Mouse (Mus musculus): ENCODE measurements around the gene Ggta1. TPM values are rescaled to one million over a fixed set of nuclear protein-coding genes. Genes with fewer than 3 reads are reported as not detected.

Ggta1 gene
- polyA plus RNA-seq, 1 experiment = 4.9 TPM

DNA sequence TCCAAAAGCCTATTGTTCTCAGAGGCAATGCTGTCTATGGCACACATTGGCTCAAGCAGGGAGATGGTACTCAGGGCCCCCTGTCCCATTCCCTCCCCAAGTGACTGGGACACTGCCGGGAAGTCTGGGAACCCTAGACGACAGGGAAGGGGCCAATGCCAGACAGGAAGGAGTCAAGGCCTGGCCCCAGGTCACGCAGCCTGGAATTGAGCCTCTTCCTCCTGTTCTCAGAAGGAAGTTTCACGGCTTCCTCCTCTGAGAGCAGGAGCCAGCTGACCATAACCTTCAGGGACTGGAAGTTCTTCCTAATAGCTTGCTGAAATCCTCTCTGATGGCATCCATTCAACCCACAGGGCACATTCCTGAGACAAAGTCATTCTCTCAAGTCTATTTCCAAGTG lies 29.6 kb downstream of the Ggta1 start:
- TF ChIP-seq TCF3 (IDR thresholded peaks at IDR 0.05; ENCODE audit: insufficient read length, low read depth) (no peak), MAX (IDR thresholded peaks at IDR 0.05; ENCODE audit: low read depth) (no peak), POLR2AphosphoS2 (IDR thresholded peaks at IDR 0.05; ENCODE audit: insufficient read length, low read depth) (no peak), MYOG (IDR thresholded peaks at IDR 0.05; ENCODE audit: control insufficient read depth in 1 of 3, insufficient read depth in 1 of 3, insufficient read length in 2 of 3, low read depth in 2 of 3) (no peak), REST (IDR thresholded peaks at IDR 0.05; ENCODE audit: insufficient read depth, insufficient read length) (no peak), TCF12 (IDR thresholded peaks at IDR 0.05; ENCODE audit: insufficient read depth, poor library complexity, severe bottlenecking) (no peak), MYOD1 (IDR thresholded peaks at IDR 0.05; ENCODE audit: control insufficient read depth in 1 of 3, insufficient read length in 2 of 3, low read depth in 2 of 3) (no peak), POLR2A (IDR thresholded peaks at IDR 0.05; ENCODE audit: insufficient read length, low read depth) (no peak), CEBPB (IDR thresholded peaks at IDR 0.05; ENCODE audit: insufficient read depth, poor library complexity, severe bottlenecking) (no peak), E2F4 (IDR thresholded peaks at IDR 0.05; ENCODE audit: insufficient read depth) (no peak), USF1 (IDR thresholded peaks at IDR 0.05; ENCODE audit: low read depth) (no peak), SRF (IDR thresholded peaks at IDR 0.05; ENCODE audit: control insufficient read depth, insufficient read length, low read depth) (no peak)
- Histone ChIP-seq H3K27me3 (ENCODE audit: control insufficient read depth, insufficient read depth, insufficient read length) (no peaks in the 10 kb centered on the region), H3K4me3 (no peak overlapping the region), H3K36me3 (ENCODE audit: control insufficient read depth, insufficient read depth) (no peaks in the 10 kb centered on the region), H3ac (ENCODE audit: control insufficient read depth, insufficient read length) (no peak overlapping the region), H3K4me2 (ENCODE audit: low read depth) (no peak overlapping the region), H3K79me2 (ENCODE audit: control insufficient read depth, insufficient read depth) (no peaks in the 10 kb centered on the region)

DNA sequence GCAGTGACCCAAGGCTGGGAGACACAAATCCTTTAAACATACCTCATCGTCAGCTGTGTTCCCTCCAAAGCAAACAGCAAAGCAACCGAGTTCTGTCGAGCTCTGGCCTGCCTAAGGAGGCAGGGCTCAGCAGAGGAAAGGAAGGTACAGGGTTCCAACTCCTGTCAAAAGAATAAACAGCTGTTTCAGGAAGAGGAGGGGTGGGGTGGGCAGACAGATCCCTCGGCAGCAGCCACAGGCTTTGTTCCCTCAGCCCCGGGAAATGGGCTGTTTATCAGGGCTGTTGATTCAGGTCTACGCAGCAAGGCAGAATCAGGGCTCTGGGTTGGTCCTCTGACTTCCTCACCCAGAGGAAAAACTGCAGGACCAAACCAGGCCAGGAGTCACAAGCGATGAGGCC lies 30.6 kb downstream of the Ggta1 start:
- no peak overlapping the region for H3K4me2 ChIP-seq (ENCODE audit: low read depth)
- TF ChIP-seq POLR2A (IDR thresholded peaks at IDR 0.05; ENCODE audit: insufficient read length, low read depth) = no peak
- TF ChIP-seq SRF (IDR thresholded peaks at IDR 0.05; ENCODE audit: control insufficient read depth, insufficient read length, low read depth) = no peak
- no peak for TF ChIP-seq TCF12 (IDR thresholded peaks at IDR 0.05; ENCODE audit: insufficient read depth, poor library complexity, severe bottlenecking)
- no peak for TF ChIP-seq USF1 (IDR thresholded peaks at IDR 0.05; ENCODE audit: low read depth)
- no peak for TF ChIP-seq MAX (IDR thresholded peaks at IDR 0.05; ENCODE audit: low read depth)
- no peak for TF ChIP-seq REST (IDR thresholded peaks at IDR 0.05; ENCODE audit: insufficient read depth, insufficient read length)
- no peak for TF ChIP-seq E2F4 (IDR thresholded peaks at IDR 0.05; ENCODE audit: insufficient read depth)
- TF ChIP-seq TCF3 (IDR thresholded peaks at IDR 0.05; ENCODE audit: insufficient read length, low read depth) = no peak
- no peak for TF ChIP-seq MYOD1 (IDR thresholded peaks at IDR 0.05; ENCODE audit: control insufficient read depth in 1 of 3, insufficient read length in 2 of 3, low read depth in 2 of 3)
- TF ChIP-seq CEBPB (IDR thresholded peaks at IDR 0.05; ENCODE audit: insufficient read depth, poor library complexity, severe bottlenecking) = no peak
- no peak for TF ChIP-seq MYOG (IDR thresholded peaks at IDR 0.05; ENCODE audit: control insufficient read depth in 1 of 3, insufficient read depth in 1 of 3, insufficient read length in 2 of 3, low read depth in 2 of 3)
- TF ChIP-seq POLR2AphosphoS2 (IDR thresholded peaks at IDR 0.05; ENCODE audit: insufficient read length, low read depth) = no peak
- no peak overlapping the region for H3ac ChIP-seq (ENCODE audit: control insufficient read depth, insufficient read length)
- no peaks in the 10 kb centered on the region for H3K36me3 ChIP-seq (ENCODE audit: control insufficient read depth, insufficient read depth)
- no peak overlapping the region for H3K4me3 ChIP-seq
- H3K27me3 ChIP-seq (ENCODE audit: control insufficient read depth, insufficient read depth, insufficient read length) = no peaks in the 10 kb centered on the region
- no peaks in the 10 kb centered on the region for H3K79me2 ChIP-seq (ENCODE audit: control insufficient read depth, insufficient read depth)

DNA sequence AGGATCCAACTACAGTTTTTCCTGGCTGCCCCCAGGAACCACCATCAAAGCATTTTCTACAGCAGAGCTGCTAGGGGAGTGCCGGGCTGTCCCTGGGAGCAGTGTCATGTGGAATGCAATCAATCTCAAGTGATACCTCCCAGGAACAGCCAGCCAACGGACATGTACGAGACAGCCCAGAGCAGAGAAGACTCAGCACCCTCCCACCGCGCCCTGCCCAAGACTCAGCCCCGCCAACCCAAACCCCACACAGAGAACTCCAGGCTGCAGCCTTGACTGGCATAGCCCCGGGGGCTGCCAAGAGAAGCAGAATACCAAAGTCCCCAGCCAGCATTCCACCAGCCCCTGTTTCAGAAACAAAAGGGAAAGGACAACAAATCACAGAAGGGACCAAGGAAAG lies 31.0 kb downstream of the Ggta1 start:
- Histone ChIP-seq H3K36me3 (ENCODE audit: control insufficient read depth, insufficient read depth) (no peaks in the 10 kb centered on the region), H3K4me3 (no peak overlapping the region), H3K27me3 (ENCODE audit: control insufficient read depth, insufficient read depth, insufficient read length) (no peaks in the 10 kb centered on the region)

DNA sequence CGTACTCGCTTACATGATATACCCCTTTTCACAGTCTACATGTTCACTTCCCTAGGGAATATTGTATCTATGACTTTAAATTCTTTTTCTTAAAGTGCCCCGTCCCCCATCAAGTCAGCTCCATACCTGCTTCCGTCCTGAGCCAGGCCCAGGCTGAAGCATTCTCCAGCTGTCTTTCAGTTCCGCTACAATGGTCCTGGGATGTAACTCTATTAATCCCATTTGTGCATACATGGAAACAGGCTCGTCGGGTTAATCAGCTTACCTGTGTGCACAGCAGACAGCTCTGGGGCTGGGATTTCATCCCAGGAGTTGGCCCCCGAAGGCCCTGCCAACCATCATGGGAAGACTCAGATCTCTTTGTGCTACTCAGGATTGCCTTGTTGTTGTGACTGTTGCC lies 32.2 kb downstream of the Ggta1 start:
- Histone ChIP-seq H3K4me3 (no peak overlapping the region), H3K27me3 (ENCODE audit: control insufficient read depth, insufficient read depth, insufficient read length) (no peaks in the 10 kb centered on the region), H3K36me3 (ENCODE audit: control insufficient read depth, insufficient read depth) (no peaks in the 10 kb centered on the region), H3K4me2 (ENCODE audit: low read depth) (no peak overlapping the region), H3ac (ENCODE audit: control insufficient read depth, insufficient read length) (no peak overlapping the region), H3K79me2 (ENCODE audit: control insufficient read depth, insufficient read depth) (no peaks in the 10 kb centered on the region)
- TF ChIP-seq REST (IDR thresholded peaks at IDR 0.05; ENCODE audit: insufficient read depth, insufficient read length) (no peak), SRF (IDR thresholded peaks at IDR 0.05; ENCODE audit: control insufficient read depth, insufficient read length, low read depth) (no peak), TCF12 (IDR thresholded peaks at IDR 0.05; ENCODE audit: insufficient read depth, poor library complexity, severe bottlenecking) (no peak), POLR2A (IDR thresholded peaks at IDR 0.05; ENCODE audit: insufficient read length, low read depth) (no peak), MYOG (IDR thresholded peaks at IDR 0.05; ENCODE audit: control insufficient read depth in 1 of 3, insufficient read depth in 1 of 3, insufficient read length in 2 of 3, low read depth in 2 of 3) (no peak)

More for the DNA sequence above, 31.0 kb downstream of the Ggta1 start:
- Histone ChIP-seq H3K79me2 (ENCODE audit: control insufficient read depth, insufficient read depth) (no peaks in the 10 kb centered on the region), H3ac (ENCODE audit: control insufficient read depth, insufficient read length) (no peak overlapping the region), H3K4me2 (ENCODE audit: low read depth) (no peak overlapping the region)
- TF ChIP-seq MYOG (IDR thresholded peaks at IDR 0.05; ENCODE audit: control insufficient read depth in 1 of 3, insufficient read depth in 1 of 3, insufficient read length in 2 of 3, low read depth in 2 of 3) = no peak
- no peak for TF ChIP-seq POLR2A (IDR thresholded peaks at IDR 0.05; ENCODE audit: insufficient read length, low read depth)
- TF ChIP-seq POLR2AphosphoS2 (IDR thresholded peaks at IDR 0.05; ENCODE audit: insufficient read length, low read depth) = no peak
- TF ChIP-seq MAX (IDR thresholded peaks at IDR 0.05; ENCODE audit: low read depth) = no peak
- TF ChIP-seq MYOD1 (IDR thresholded peaks at IDR 0.05; ENCODE audit: control insufficient read depth in 1 of 3, insufficient read length in 2 of 3, low read depth in 2 of 3) = no peak
- TF ChIP-seq CEBPB (IDR thresholded peaks at IDR 0.05; ENCODE audit: insufficient read depth, poor library complexity, severe bottlenecking) = no peak
- no peak for TF ChIP-seq TCF12 (IDR thresholded peaks at IDR 0.05; ENCODE audit: insufficient read depth, poor library complexity, severe bottlenecking)
- TF ChIP-seq REST (IDR thresholded peaks at IDR 0.05; ENCODE audit: insufficient read depth, insufficient read length) = no peak
- TF ChIP-seq E2F4 (IDR thresholded peaks at IDR 0.05; ENCODE audit: insufficient read depth) = no peak
- no peak for TF ChIP-seq USF1 (IDR thresholded peaks at IDR 0.05; ENCODE audit: low read depth)
- TF ChIP-seq SRF (IDR thresholded peaks at IDR 0.05; ENCODE audit: control insufficient read depth, insufficient read length, low read depth) = no peak
- no peak for TF ChIP-seq TCF3 (IDR thresholded peaks at IDR 0.05; ENCODE audit: insufficient read length, low read depth)

Data from myocyte (in vitro differentiated cells).